Mouse (Mus musculus) limb, embryonic 13.5 days (tissue): ENCODE data around the gene Armt1. TPM values are rescaled to one million over a fixed set of nuclear protein-coding genes. Genes with fewer than 3 reads are reported as not detected.
A peak's percentile ranks its signal among the peaks of the same experiment; 100 is the strongest.

Experiments used
- ATAC-seq: fragments of 200-750 bp; cut with Nextera tagmentation; 2 replicates; pipeline ENCODE4 v1.8.0; 2017; ENCODE audit warnings: low read depth, moderate number of reproducible peaks, moderate TSS enrichment; ENCODE audit not compliant: low FRiP score
- H3K27ac ChIP-seq: fragments of 300-500 bp; sonication (generic); 2 replicates; pipeline ENCODE4 v1.5.1; 2015; ENCODE audit warnings: inconsistent platforms, mild to moderate bottlenecking, moderate library complexity
- H3K27me3 ChIP-seq: fragments of 300-500 bp; sonication (generic); 2 replicates; pipeline ENCODE4 v1.6.1; 2015; ENCODE audit warnings: mild to moderate bottlenecking, inconsistent platforms
- H3K36me3 ChIP-seq: fragments of 300-500 bp; sonication (generic); 2 replicates; pipeline ENCODE4 v1.6.1; 2015; ENCODE audit warnings: inconsistent platforms, mild to moderate bottlenecking, moderate library complexity
- H3K4me1 ChIP-seq: fragments of 300-500 bp; sonication (generic); 2 replicates; pipeline ENCODE4 v1.6.1; 2015; ENCODE audit warnings: inconsistent platforms
- H3K4me2 ChIP-seq: fragments of 300-500 bp; sonication (generic); replicated peaks from 2 replicates; pipeline ENCODE4 v1.6.1; 2015; ENCODE audit warnings: inconsistent platforms, mild to moderate bottlenecking, moderate library complexity
- H3K4me3 ChIP-seq: fragments of 300-500 bp; sonication (generic); 2 replicates; pipeline ENCODE4 v1.5.1; 2015; ENCODE audit warnings: moderate library complexity, mild to moderate bottlenecking, inconsistent platforms
- H3K9ac ChIP-seq: fragments of 300-500 bp; sonication (generic); 2 replicates; pipeline ENCODE4 v1.6.1; 2015; ENCODE audit warnings: mild to moderate bottlenecking, inconsistent platforms
- H3K9me3 ChIP-seq: fragments of 300-500 bp; sonication (generic); 2 replicates; pipeline ENCODE4 v1.6.1; 2016; ENCODE audit warnings: inconsistent platforms
- WGBS: fragments of 180-500 bp; shearing (Covaris S2); methylation state at CpG from one replicate; pipeline ENCODE4 v1.1.7; 2015; 5-methylcytosine and 5-hydroxymethylcytosine counted together
- polyA plus RNA-seq: library from polyadenylated mRNA; unstranded; fragments of >200 nt; fragmentation: Nextera tagmentation; extraction: Ambion mirVana; gene quantifications from 2 replicates; pipeline ENCODE4 v1.2.1, GENCODE M21; 2015

The Armt1 gene
- polyA plus RNA-seq: 21.6 and 22.2 TPM in 2 replicates

DNA sequence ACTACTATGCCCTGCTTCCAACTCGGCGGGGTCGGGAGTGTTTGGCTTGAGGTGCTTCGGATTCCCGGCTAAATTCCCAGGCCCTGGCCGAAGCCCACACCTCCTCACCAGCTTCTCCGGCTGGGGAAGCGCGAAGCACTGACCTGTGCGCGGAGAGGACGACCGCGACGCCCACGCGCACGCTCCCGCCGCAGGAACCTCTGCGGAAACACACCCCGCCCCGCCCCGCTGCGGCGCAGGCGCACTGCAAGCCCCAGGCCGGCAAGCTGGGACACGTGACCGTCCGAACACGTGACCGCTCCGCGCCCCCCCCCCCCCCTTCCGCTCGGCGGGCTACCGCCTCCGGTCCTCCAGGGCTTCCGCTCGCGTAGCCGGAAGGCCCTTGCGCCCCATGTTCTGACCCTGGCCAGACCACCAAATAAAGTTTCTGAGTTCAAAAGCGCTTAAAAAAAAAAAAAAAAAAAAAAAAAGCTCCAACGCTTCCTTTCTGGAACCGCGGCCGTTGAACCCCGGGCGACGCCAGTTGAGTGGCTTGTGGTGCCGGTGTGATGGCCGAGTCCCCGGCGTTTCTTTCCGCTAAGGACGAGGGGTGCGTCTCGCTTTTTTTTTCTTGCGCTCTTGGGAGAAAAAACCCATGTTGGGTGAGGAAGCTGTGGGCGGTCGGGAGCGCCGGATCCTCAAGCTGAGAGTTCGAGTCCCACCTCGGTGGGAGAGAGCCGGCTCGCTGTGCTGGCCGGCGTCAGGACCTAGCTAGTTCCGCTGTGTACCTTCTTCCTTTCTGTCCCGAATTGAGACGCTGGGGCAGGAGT, at the start of gene Armt1, which contains the start of gene Rmnd1:
Gene Armt1 (plus strand): TSS at position 345 of the 809 bp plus-strand sequence.
Gene Rmnd1 (minus strand): TSS at position 266 of the 809 bp plus-strand sequence.
- WGBS: under 1% methylated on average over 74 of the region's 75 CpGs
- Histone ChIP-seq H3K27ac (peak within 1 kb of the TSS; percentile 83), H3K4me1 (peaks cover 12% of the 10 kb centered on the region), H3K4me3 (peak within 1 kb of the TSS; percentile 66), H3K4me2 (peak within 1 kb of the TSS; percentile 75), H3K9me3 (no peaks in the 10 kb centered on the region), H3K36me3 (peaks cover 22% of the 10 kb centered on the region; the same call in 1 of the 2 replicates), H3K27me3 (no peaks in the 10 kb centered on the region), H3K9ac (peak within 1 kb of the TSS; percentile 87)
- peak; percentile 96 for ATAC-seq

DNA sequence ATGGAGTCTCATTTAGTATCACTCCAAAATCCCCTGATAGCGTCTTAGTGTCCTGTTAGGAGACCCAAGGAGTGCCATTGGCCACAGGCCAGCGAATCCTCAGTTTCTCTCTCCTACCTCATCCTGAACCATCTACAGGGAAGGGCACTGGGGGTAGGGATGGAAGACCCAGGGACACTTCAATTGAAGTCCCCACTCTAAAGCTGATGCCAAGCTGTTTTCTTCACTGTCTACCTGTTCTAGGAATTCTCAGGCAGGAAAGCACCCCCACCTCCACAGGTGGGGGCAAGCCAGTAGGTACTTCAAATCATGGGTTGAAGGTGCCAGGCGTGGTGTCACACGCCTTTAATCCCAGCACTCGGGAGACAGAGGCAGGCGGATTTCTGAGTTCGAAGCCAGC, 48.0 kb upstream of the Armt1 start:
- Histone ChIP-seq H3K9me3 (no peaks in the 10 kb centered on the region), H3K4me3 (no peak overlapping the region), H3K4me1 (peaks cover 18% of the 10 kb centered on the region), H3K9ac (no peak overlapping the region), H3K27me3 (no peaks in the 10 kb centered on the region), H3K4me2 (no peak overlapping the region), H3K36me3 (no peaks in the 10 kb centered on the region), H3K27ac (no peak overlapping the region)
- 92% methylated on average over 7 of the region's 7 CpGs for WGBS
- ATAC-seq: no peak

DNA sequence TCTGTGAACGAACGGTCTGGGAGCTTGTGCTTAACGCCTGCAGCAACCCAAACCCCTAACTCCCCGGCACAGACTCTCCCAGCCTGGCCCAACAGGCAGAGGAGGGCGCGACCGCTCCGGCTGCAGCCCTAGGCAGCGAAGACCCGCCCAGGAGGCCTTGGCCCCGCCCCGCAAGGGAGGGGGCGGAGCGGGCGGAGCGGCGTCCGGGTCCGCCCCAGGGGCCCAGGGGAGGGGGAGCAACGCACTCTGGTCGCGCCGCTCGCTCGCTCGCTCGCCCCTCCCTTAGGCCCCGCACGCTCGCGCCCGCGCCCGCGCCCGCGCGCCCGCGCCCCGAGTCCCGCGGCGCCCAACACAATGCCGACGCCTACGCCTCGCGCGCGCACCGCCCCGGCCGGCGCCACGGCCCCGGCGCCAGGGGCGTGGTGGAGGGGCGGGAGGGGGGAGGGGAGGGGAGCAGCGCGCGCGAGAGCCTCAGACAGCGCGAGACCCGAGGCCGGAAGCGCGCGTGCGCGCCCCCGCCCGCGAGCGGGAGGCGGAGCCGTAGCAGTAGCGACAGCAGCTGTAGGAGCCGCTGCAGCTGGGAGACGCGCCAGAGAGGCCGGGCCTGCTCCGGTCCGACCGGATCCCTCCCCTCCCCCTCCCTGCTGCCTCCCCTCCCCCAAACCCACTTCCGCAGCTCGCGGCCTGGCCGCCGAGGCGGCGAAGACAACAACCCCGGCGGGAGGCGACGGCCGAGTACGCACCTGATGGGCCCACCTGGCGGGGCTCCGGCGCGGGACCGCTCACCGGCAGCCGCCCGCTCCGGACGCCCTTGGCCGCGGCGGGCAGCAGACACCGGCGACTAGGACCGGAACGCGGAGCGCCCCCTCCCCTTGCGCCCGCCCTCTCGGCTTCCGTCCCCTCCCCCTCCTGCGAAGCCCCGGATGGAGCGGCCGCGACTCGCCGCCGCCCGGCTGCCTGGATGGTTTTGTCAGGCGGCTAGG, 45.4 kb upstream of the Armt1 start:
- ATAC-seq: peak; percentile 93
- 0% methylated on average over 42 of the region's 133 CpGs for WGBS

DNA sequence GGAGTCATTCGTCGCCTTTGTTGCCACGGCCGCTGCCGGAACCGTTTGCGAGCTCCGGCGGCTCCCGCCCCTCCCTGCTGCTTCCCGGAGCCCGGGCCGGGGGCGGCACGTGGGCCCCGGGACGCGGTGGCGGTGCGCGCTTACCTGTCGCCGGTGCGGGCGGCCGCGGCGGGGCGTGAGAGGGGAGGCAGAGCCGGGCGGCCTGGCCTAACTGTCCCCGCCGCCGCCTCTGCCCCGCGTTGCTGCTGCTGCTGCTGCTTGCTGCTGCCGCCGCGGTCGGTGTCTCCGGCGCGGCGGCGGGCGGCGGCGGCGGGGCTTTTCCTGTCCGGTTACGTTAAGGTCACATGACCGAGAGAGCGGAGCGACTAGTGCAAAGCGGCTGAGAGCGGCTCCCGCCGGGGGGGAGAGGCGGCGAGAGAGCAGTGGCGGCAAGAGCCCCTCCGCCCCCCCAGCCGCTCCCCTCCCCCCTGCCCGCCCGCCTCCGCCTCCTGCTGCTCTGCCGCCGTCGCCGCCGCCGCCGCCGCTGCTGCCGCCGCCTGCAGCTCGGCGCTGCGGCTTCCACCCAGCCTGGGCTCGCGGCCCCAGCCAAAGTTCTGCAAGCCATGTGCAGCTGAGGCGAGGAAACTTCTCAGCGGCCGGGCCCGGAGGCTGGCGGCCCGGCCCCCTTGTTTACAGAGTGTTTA, 44.4 kb upstream of the Armt1 start, which contains the start of gene Zbtb2:
Gene Zbtb2 (minus strand): TSS at position 408 of the 683 bp plus-strand sequence.
- ATAC-seq: no peak
- H3K27ac ChIP-seq: peak within 1 kb of the TSS; percentile 99
- H3K4me1 ChIP-seq: peaks cover 37% of the 10 kb centered on the region
- 0% methylated on average over 39 of the region's 87 CpGs for WGBS
- no peaks in the 10 kb centered on the region for H3K27me3 ChIP-seq
- peak within 1 kb of the TSS; percentile 93 for H3K4me2 ChIP-seq
- peaks cover 3% of the 10 kb centered on the region for H3K36me3 ChIP-seq
- H3K9ac ChIP-seq: peak within 1 kb of the TSS; percentile 99
- H3K9me3 ChIP-seq: no peaks in the 10 kb centered on the region
- H3K4me3 ChIP-seq: peak within 1 kb of the TSS; percentile 97

More for the DNA sequence above, 45.4 kb upstream of the Armt1 start:
- H3K4me3 ChIP-seq: peak overlapping the region; percentile 97
- no peaks in the 10 kb centered on the region for H3K27me3 ChIP-seq
- H3K9ac ChIP-seq: peak overlapping the region; percentile 99
- no peaks in the 10 kb centered on the region for H3K36me3 ChIP-seq
- H3K4me1 ChIP-seq: peaks cover 42% of the 10 kb centered on the region
- H3K9me3 ChIP-seq: no peaks in the 10 kb centered on the region
- H3K4me2 ChIP-seq: peak overlapping the region; percentile 93
- peak overlapping the region; percentile 99 for H3K27ac ChIP-seq

DNA sequence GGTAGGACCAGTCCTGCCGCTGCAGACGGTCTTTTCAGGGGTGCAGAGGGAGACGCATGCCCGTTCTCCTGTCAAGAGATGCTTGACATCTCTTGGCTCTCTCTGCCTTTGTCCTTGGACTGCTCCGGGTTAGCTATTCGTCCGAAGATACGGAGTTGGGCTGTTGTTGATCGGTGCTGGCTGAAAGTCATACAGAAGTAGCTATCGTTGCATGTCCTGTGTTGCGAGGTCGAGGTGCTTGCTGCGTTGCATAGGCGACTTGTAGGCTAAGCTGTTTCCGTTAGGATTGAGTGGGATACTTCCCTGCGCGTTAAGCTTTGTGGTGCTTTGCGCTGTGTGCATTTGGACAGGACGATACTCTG, 43.9 kb upstream of the Armt1 start:
- ATAC-seq: no peak
- H3K27me3 ChIP-seq: no peaks in the 10 kb centered on the region

DNA sequence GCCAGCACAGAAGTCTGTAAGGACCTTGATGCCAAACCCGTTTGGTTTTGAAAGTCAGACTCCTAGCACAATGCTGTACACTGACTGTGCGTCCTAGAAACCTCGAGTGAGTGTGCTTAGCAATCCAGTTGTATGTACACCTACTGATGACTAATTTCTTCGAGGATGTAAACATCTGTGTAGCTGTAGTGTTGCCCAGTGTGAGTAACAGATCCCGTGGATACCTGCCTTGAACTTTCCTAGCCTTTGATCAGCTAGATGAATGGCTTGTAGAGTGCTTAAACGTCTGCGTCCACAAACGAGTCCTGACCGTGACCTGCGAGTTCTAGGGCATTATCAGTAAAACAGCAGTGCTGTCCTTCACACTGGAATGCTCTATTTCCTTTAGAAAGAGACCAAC, 43.2 kb upstream of the Armt1 start:
- no peaks in the 10 kb centered on the region for H3K27me3 ChIP-seq
- H3K27ac ChIP-seq: no peak overlapping the region
- 11% methylated on average over 10 of the region's 10 CpGs for whole genome bisulfite sequencing

More for the DNA sequence above, 43.9 kb upstream of the Armt1 start:
- H3K36me3 ChIP-seq: peaks cover 7% of the 10 kb centered on the region
- H3K9me3 ChIP-seq: no peaks in the 10 kb centered on the region
- peak overlapping the region; percentile 99 for H3K27ac ChIP-seq
- H3K9ac ChIP-seq: peak overlapping the region; percentile 99
- H3K4me3 ChIP-seq: peak overlapping the region; percentile 97
- H3K4me2 ChIP-seq: peak overlapping the region; percentile 93
- WGBS: 1% methylated on average over 19 of the region's 19 CpGs
- peaks cover 32% of the 10 kb centered on the region for H3K4me1 ChIP-seq

DNA sequence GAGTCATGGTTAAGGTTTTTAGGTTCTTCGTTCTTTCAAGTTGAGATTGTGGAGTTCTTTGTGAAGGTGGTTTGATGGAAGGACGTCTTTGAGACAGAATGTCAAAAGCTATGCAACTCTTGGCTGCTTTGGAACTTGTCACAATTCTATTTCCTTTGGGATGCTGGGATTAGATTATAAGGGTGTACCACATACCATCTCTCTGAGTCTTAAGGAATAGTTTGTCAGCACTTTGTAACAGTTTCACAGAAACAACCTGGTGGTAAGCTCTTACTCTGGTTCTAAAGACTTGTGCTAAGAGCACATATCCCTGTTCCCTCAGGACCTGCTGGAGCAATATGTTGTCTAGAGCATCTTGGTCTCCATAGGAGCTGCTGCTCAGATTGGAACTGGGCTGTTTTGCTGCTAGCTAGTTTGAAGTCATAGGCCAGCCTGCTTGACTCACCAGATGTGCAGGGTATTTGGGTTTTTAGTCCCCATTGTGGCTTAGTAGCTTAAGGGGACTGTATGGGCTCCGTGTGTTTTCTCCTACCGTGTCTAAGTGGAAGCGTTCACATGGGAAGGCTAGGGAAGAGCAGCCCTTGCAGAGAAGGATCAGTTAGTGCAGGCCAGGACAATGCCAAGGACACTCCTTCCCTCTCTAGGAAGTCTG, 42.7 kb upstream of the Armt1 start:
- H3K36me3 ChIP-seq: peaks cover 15% of the 10 kb centered on the region
- H3K27ac ChIP-seq: no peak overlapping the region
- peak overlapping the region; percentile 97 for H3K4me3 ChIP-seq
- peak overlapping the region; percentile 93 for H3K4me2 ChIP-seq
- no peaks in the 10 kb centered on the region for H3K9me3 ChIP-seq
- H3K27me3 ChIP-seq: no peaks in the 10 kb centered on the region
- ATAC-seq: no peak
- peak overlapping the region; percentile 99 for H3K9ac ChIP-seq
- H3K4me1 ChIP-seq: peaks cover 32% of the 10 kb centered on the region
- WGBS: 59% methylated on average over 5 of the region's 5 CpGs

More for the DNA sequence above, 43.2 kb upstream of the Armt1 start:
- ATAC-seq: no peak
- H3K36me3 ChIP-seq: peaks cover 11% of the 10 kb centered on the region
- H3K9me3 ChIP-seq: no peaks in the 10 kb centered on the region
- peak overlapping the region; percentile 97 for H3K4me3 ChIP-seq
- H3K4me2 ChIP-seq: peak overlapping the region; percentile 93
- H3K9ac ChIP-seq: peak overlapping the region; percentile 99
- H3K4me1 ChIP-seq: peaks cover 32% of the 10 kb centered on the region

DNA sequence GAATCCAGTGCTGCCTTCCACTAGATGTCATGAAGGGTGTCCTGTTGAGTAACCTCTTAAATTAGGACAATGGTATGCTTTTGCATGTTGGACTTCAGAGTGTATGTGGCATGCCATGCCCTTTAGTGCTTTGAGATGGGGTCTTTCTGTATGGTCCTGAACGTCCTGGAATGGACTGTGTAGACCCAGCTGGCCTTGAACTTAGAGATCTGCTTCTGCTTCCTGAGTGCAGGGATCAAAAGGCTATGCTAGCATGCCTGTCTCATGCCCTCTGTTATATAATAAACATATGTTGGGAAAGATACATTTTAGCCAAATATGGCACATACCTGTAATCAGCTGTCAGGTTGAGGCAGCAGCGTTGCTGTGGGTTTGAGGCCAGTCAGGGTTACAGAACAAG, 41.7 kb upstream of the Armt1 start:
- no peak for ATAC-seq
- Histone ChIP-seq H3K4me3 (0 out of 2 replicates have a peak overlapping the region, but pooled peaks have one; percentile 7), H3K9ac (no peak overlapping the region; the same call in 1 of the 2 replicates), H3K36me3 (peaks cover 25% of the 10 kb centered on the region), H3K27me3 (no peaks in the 10 kb centered on the region), H3K4me1 (peaks cover 32% of the 10 kb centered on the region), H3K4me2 (peak overlapping the region; percentile 93), H3K27ac (no peak overlapping the region), H3K9me3 (no peaks in the 10 kb centered on the region)
- WGBS: 57% methylated on average over 2 of the region's 2 CpGs

DNA sequence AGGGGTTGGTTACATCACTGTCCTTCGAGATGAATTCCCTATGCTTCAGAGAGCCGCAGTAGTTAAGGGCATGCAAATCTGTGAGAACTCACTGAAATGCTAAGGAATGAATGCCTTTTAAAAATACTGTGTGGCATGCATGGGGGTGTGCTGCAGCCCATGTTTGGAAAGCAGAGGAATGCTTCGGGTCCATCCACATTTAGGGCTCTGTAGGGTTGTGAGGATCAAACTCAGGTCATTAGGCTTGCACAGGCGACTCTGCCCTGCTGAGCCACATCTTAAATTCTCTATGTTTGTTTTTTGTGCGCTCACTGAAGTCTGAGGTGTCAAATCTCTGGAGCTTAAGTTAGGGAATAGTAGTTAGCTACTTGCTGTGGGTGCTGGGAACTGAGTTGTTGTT, 41.2 kb upstream of the Armt1 start:
- no peak overlapping the region for H3K27ac ChIP-seq
- H3K4me2 ChIP-seq: 0 out of 2 replicates have a peak overlapping the region, but pooled peaks have one; percentile 93
- peaks cover 29% of the 10 kb centered on the region for H3K36me3 ChIP-seq
- H3K9me3 ChIP-seq: no peaks in the 10 kb centered on the region
- H3K4me1 ChIP-seq: peaks cover 32% of the 10 kb centered on the region
- no peak for ATAC-seq
- H3K4me3 ChIP-seq: no peak overlapping the region
- WGBS: 67% methylated on average over 5 of the region's 5 CpGs
- H3K9ac ChIP-seq: no peak overlapping the region
- no peaks in the 10 kb centered on the region for H3K27me3 ChIP-seq

DNA sequence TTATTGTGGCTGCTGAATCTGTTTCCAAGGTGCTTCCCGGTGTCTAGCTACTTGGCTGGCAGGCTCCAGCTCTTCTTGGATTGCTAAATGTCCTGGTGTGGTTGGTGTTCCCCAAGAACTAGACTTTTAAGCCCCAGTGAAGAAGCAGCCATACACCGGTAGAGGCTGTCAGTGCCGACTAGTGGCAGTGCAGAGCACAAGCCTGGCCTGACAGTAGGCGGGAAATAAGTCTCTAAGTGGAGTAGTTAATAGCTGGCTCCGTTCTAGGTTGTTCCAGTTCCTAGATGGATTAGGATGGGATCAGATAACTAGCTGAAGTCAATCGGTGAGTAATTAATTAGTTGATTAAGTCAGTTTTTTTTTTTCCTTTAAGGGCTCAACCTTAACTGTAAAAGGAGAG, 40.4 kb upstream of the Armt1 start:
- Histone ChIP-seq H3K9ac (no peak overlapping the region), H3K27me3 (no peaks in the 10 kb centered on the region), H3K4me3 (no peak overlapping the region), H3K36me3 (peaks cover 35% of the 10 kb centered on the region), H3K9me3 (no peaks in the 10 kb centered on the region), H3K4me2 (0 out of 2 replicates have a peak overlapping the region, but pooled peaks have one; percentile 19), H3K4me1 (peaks cover 32% of the 10 kb centered on the region), H3K27ac (no peak overlapping the region)
- WGBS: 61% methylated on average over 6 of the region's 6 CpGs
- no peak for ATAC-seq

DNA sequence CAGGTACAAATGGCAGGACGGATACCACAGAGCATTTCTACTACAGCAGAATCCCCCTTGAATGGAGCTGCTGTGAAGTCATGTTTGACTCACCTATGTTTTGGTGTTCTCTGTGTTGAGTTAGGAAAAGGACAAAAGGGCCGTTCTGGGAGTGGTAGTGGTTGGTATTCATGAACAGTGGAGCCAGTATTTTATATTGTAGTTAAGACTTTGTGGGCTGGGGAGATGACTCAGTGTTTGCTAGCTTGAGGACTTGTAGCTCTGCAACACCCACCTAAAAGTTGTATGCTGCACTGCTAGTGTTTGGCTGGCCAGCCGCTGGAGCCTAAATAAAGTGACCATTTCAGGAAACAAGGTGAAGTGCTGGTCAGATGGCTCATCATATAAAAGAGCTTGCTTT, 36.9 kb upstream of the Armt1 start:
- ATAC-seq: no peak
- Histone ChIP-seq H3K27me3 (no peaks in the 10 kb centered on the region), H3K36me3 (peaks cover 57% of the 10 kb centered on the region), H3K9me3 (no peaks in the 10 kb centered on the region), H3K9ac (no peak overlapping the region), H3K27ac (no peak overlapping the region), H3K4me1 (peaks cover 14% of the 10 kb centered on the region), H3K4me2 (no peak overlapping the region), H3K4me3 (no peak overlapping the region)
- 89% methylated on average over 3 of the region's 3 CpGs for WGBS
